Mouse (Mus musculus): ENCODE data around the gene Apoc3. TPM values are rescaled to one million over a fixed set of nuclear protein-coding genes. Genes with fewer than 3 reads are reported as not detected.

Gene Apoc3
- not detected in 2 replicates for polyA plus RNA-seq (2016; fragmentation: Nextera tagmentation; extraction: Ambion mirVana)

GRCm38 (mm10) chr9:46235596-46235648 is at the start of gene Apoc3:
Gene Apoc3, minus strand, starts transcription at chr9:46235636.
- Histone ChIP-seq H3K27me3 (peaks cover 5% of the 10 kb centered on the region; the same call in 1 of the 2 replicates), H3K9ac (replicated peaks) (no peak within 1 kb of the TSS; the same call in 1 of the 2 replicates), H3K9me3 (no peaks in the 10 kb centered on the region), H3K36me3 (no peaks in the 10 kb centered on the region), H3K4me3 (replicated peaks) (no peak within 1 kb of the TSS), H3K4me1 (replicated peaks) (peaks cover 4% of the 10 kb centered on the region), H3K4me2 (no peak within 1 kb of the TSS), H3K27ac (no peak within 1 kb of the TSS)
- no peak for ATAC-seq (ENCODE audit: insufficient number of reproducible peaks, insufficient read depth, low FRiP score, low TSS enrichment, low read depth)

- under 1% methylated on average over 55 of the region's 55 CpGs for WGBS
- H3K36me3 ChIP-seq: peaks cover 61% of the 10 kb centered on the region
- H3K9me3 ChIP-seq: no peaks in the 10 kb centered on the region
- no peaks in the 10 kb centered on the region for H3K27me3 ChIP-seq
- H3K4me1 ChIP-seq (replicated peaks): peaks cover 17% of the 10 kb centered on the region
- H3K4me2 ChIP-seq: peak within 1 kb of the TSS; percentile 69
- H3K9ac ChIP-seq (replicated peaks): peak within 1 kb of the TSS; percentile 93
- peak within 1 kb of the TSS; percentile 87 for H3K4me3 ChIP-seq (replicated peaks)
- ATAC-seq (ENCODE audit: insufficient number of reproducible peaks, insufficient read depth, low FRiP score, low TSS enrichment, low read depth): peak; percentile 92
- H3K27ac ChIP-seq: peak within 1 kb of the TSS; percentile 91
Measured at GRCm38 (mm10) chr9:46282631-46283436, 47.4 kb upstream of the Apoc3 start, which contains the start of gene Bud13. Gene Bud13, plus strand, starts transcription at chr9:46283008.

GRCm38 (mm10) chr9:46274494-46274893 is 39.1 kb upstream of the Apoc3 start:
- Histone ChIP-seq H3K36me3 (peaks cover 50% of the 10 kb centered on the region), H3K27ac (no peak overlapping the region), H3K4me2 (no peak overlapping the region), H3K9ac (replicated peaks) (no peak overlapping the region), H3K9me3 (no peaks in the 10 kb centered on the region), H3K4me3 (replicated peaks) (0 out of 2 replicates have a peak overlapping the region, but pooled peaks have one; percentile 9), H3K4me1 (replicated peaks) (peaks cover 18% of the 10 kb centered on the region), H3K27me3 (peaks cover 21% of the 10 kb centered on the region)
- WGBS: 89% methylated on average over 9 of the region's 9 CpGs
- ATAC-seq (ENCODE audit: insufficient number of reproducible peaks, insufficient read depth, low FRiP score, low TSS enrichment, low read depth): no peak

GRCm38 (mm10) chr9:46272677-46273454 is 37.4 kb upstream of the Apoc3 start, which contains the start of gene Zpr1:
Gene Zpr1, plus strand, starts transcription at chr9:46273064.
- peak within 1 kb of the TSS; percentile 89 for H3K4me3 ChIP-seq (replicated peaks)
- peak within 1 kb of the TSS; percentile 95 for H3K4me2 ChIP-seq
- H3K27ac ChIP-seq: peak within 1 kb of the TSS; percentile 67
- ATAC-seq (ENCODE audit: insufficient number of reproducible peaks, insufficient read depth, low FRiP score, low TSS enrichment, low read depth): peak; percentile 92
- H3K36me3 ChIP-seq: peaks cover 36% of the 10 kb centered on the region
- H3K4me1 ChIP-seq (replicated peaks): peaks cover 18% of the 10 kb centered on the region
- peak within 1 kb of the TSS; percentile 76 for H3K9ac ChIP-seq (replicated peaks)
- H3K27me3 ChIP-seq: peaks cover 32% of the 10 kb centered on the region
- H3K9me3 ChIP-seq: no peaks in the 10 kb centered on the region
- WGBS: 6% methylated on average over 45 of the region's 45 CpGs

- no peaks in the 10 kb centered on the region for H3K9me3 ChIP-seq
- H3K27me3 ChIP-seq: peaks cover 37% of the 10 kb centered on the region
- peak overlapping the region; percentile 89; the same call in 1 of the 2 replicates for H3K4me3 ChIP-seq (replicated peaks)
- H3K4me1 ChIP-seq (replicated peaks): peaks cover 18% of the 10 kb centered on the region
- ATAC-seq (ENCODE audit: insufficient number of reproducible peaks, insufficient read depth, low FRiP score, low TSS enrichment, low read depth): no peak
- WGBS: 88% methylated on average over 9 of the region's 9 CpGs
- H3K27ac ChIP-seq: no peak overlapping the region
- peaks cover 29% of the 10 kb centered on the region for H3K36me3 ChIP-seq
- no peak overlapping the region for H3K9ac ChIP-seq (replicated peaks)
- H3K4me2 ChIP-seq: peak overlapping the region; percentile 95; the same call in 1 of the 2 replicates
Measured at GRCm38 (mm10) chr9:46272070-46272469, 36.6 kb upstream of the Apoc3 start.

- Histone ChIP-seq H3K4me1 (replicated peaks) (peaks cover 18% of the 10 kb centered on the region), H3K36me3 (peaks cover 16% of the 10 kb centered on the region), H3K9ac (replicated peaks) (no peak overlapping the region), H3K27me3 (peaks cover 37% of the 10 kb centered on the region), H3K9me3 (no peaks in the 10 kb centered on the region), H3K4me2 (0 out of 2 replicates have a peak overlapping the region, but pooled peaks have one; percentile 48), H3K27ac (no peak overlapping the region), H3K4me3 (replicated peaks) (no peak overlapping the region)
- no peak for ATAC-seq (ENCODE audit: insufficient number of reproducible peaks, insufficient read depth, low FRiP score, low TSS enrichment, low read depth)
- 93% methylated on average over 4 of the region's 4 CpGs for WGBS
Measured at GRCm38 (mm10) chr9:46270782-46271181, 35.3 kb upstream of the Apoc3 start.

GRCm38 (mm10) chr9:46269125-46269524 is 33.7 kb upstream of the Apoc3 start:
- no peak overlapping the region for H3K4me3 ChIP-seq (replicated peaks)
- 90% methylated on average over 5 of the region's 5 CpGs for WGBS
- peaks cover 37% of the 10 kb centered on the region for H3K27me3 ChIP-seq
- H3K9ac ChIP-seq (replicated peaks): no peak overlapping the region
- no peaks in the 10 kb centered on the region for H3K36me3 ChIP-seq
- no peaks in the 10 kb centered on the region for H3K9me3 ChIP-seq
- no peak for ATAC-seq (ENCODE audit: insufficient number of reproducible peaks, insufficient read depth, low FRiP score, low TSS enrichment, low read depth)
- H3K4me1 ChIP-seq (replicated peaks): peaks cover 15% of the 10 kb centered on the region
- H3K27ac ChIP-seq: no peak overlapping the region
- no peak overlapping the region for H3K4me2 ChIP-seq

- Histone ChIP-seq H3K4me1 (replicated peaks) (peaks cover 8% of the 10 kb centered on the region), H3K36me3 (no peaks in the 10 kb centered on the region), H3K27ac (no peak within 1 kb of the TSS), H3K9me3 (no peaks in the 10 kb centered on the region), H3K9ac (replicated peaks) (no peak within 1 kb of the TSS), H3K4me3 (replicated peaks) (no peak within 1 kb of the TSS), H3K27me3 (peaks cover 37% of the 10 kb centered on the region), H3K4me2 (no peak within 1 kb of the TSS)
- WGBS: 42% methylated on average over 7 of the region's 7 CpGs
- ATAC-seq (ENCODE audit: insufficient number of reproducible peaks, insufficient read depth, low FRiP score, low TSS enrichment, low read depth): no peak
Measured at GRCm38 (mm10) chr9:46268343-46268873, 33.0 kb upstream of the Apoc3 start, which contains the start of gene Apoa5. Gene Apoa5, plus strand, starts transcription at chr9:46268633.

GRCm38 (mm10) chr9:46261131-46261530 is 25.7 kb upstream of the Apoc3 start:
- Histone ChIP-seq H3K9me3 (no peaks in the 10 kb centered on the region), H3K4me3 (replicated peaks) (no peak overlapping the region), H3K27me3 (peaks cover 2% of the 10 kb centered on the region; the same call in 1 of the 2 replicates), H3K27ac (no peak overlapping the region), H3K4me2 (no peak overlapping the region), H3K36me3 (no peaks in the 10 kb centered on the region), H3K9ac (replicated peaks) (no peak overlapping the region), H3K4me1 (replicated peaks) (no peaks in the 10 kb centered on the region)
- no peak for ATAC-seq (ENCODE audit: insufficient number of reproducible peaks, insufficient read depth, low FRiP score, low TSS enrichment, low read depth)
- 89% methylated on average over 7 of the region's 7 CpGs for WGBS

- ATAC-seq (ENCODE audit: insufficient number of reproducible peaks, insufficient read depth, low FRiP score, low TSS enrichment, low read depth): no peak
- WGBS: 84% methylated on average over 6 of the region's 6 CpGs
Measured at GRCm38 (mm10) chr9:46259111-46259510, 23.7 kb upstream of the Apoc3 start.

GRCm38 (mm10) chr9:46257546-46257945 is 22.1 kb upstream of the Apoc3 start:
- Histone ChIP-seq H3K4me3 (replicated peaks) (no peak overlapping the region), H3K4me1 (replicated peaks) (no peaks in the 10 kb centered on the region), H3K9me3 (no peaks in the 10 kb centered on the region)

More at GRCm38 (mm10) chr9:46259111-46259510, 23.7 kb upstream of the Apoc3 start:
- no peaks in the 10 kb centered on the region for H3K9me3 ChIP-seq
- H3K9ac ChIP-seq (replicated peaks): no peak overlapping the region
- no peak overlapping the region for H3K4me2 ChIP-seq
- H3K27me3 ChIP-seq: peaks cover 2% of the 10 kb centered on the region; the same call in 1 of the 2 replicates
- no peak overlapping the region for H3K4me3 ChIP-seq (replicated peaks)
- no peak overlapping the region for H3K27ac ChIP-seq
- H3K4me1 ChIP-seq (replicated peaks): no peaks in the 10 kb centered on the region
- H3K36me3 ChIP-seq: no peaks in the 10 kb centered on the region

More at GRCm38 (mm10) chr9:46257546-46257945, 22.1 kb upstream of the Apoc3 start:
- Histone ChIP-seq H3K27me3 (peaks cover 2% of the 10 kb centered on the region; the same call in 1 of the 2 replicates), H3K36me3 (no peaks in the 10 kb centered on the region), H3K9ac (replicated peaks) (no peak overlapping the region), H3K27ac (no peak overlapping the region), H3K4me2 (no peak overlapping the region)
- ATAC-seq (ENCODE audit: insufficient number of reproducible peaks, insufficient read depth, low FRiP score, low TSS enrichment, low read depth): no peak
- WGBS: 84% methylated on average over 3 of the region's 3 CpGs

All from limb, embryonic 12.5 days (tissue).